Mouse (Mus musculus): ENCODE measurements around the gene Dhx58. TPM values are rescaled to one million over a fixed set of nuclear protein-coding genes. Genes with fewer than 3 reads are reported as not detected.
A peak's percentile ranks its signal among the peaks of the same experiment; 100 is the strongest.

The Dhx58 gene
- polyA plus RNA-seq, 1 experiment from 2014 or later = 2.5 TPM

DNA sequence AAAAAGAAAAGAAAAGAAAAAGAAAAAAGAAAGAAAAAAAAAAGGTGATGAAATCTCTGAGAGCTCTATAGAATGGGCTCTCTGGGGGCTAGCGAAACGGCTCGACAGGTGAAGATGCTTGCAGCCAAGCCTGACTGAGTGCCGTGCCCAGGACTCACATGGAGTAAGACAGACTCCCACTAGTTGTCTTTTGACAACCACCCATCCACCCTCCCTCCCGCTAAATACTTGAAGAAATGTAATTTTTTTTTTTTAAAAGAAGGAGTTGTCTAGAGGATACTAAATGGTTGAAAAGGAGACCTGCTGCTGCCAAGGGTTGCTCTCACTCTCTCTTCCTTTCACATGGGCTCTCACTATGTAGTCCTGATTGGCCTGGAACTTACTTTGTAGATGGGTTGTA, 34.7 kb upstream of the Dhx58 start:
- Histone ChIP-seq H3K4me3 (ENCODE audit: low read length) (peak overlapping the region; percentile 57), H3K36me3 (ENCODE audit: control insufficient read depth, insufficient read depth, low read length) (peaks cover 7% of the 10 kb centered on the region), H3K4me2 (ENCODE audit: low read length) (peak overlapping the region; percentile 68), H3K4me1 (ENCODE audit: control insufficient read depth, insufficient read depth, low read depth, low read length) (peaks cover 18% of the 10 kb centered on the region), H3K27me3 (replicated peaks; ENCODE audit: control insufficient read depth, insufficient read depth, low read length) (no peaks in the 10 kb centered on the region), H3K9ac (ENCODE audit: low read depth, low read length) (peak overlapping the region; percentile 72), H3K27ac (ENCODE audit: low read depth, low read length) (peak overlapping the region; percentile 83), H3K9me3 (ENCODE audit: control insufficient read depth, low read length) (no peaks in the 10 kb centered on the region)
- WGBS = 15% methylated on average over 5 of the region's 5 CpGs
- ATAC-seq = no peak

DNA sequence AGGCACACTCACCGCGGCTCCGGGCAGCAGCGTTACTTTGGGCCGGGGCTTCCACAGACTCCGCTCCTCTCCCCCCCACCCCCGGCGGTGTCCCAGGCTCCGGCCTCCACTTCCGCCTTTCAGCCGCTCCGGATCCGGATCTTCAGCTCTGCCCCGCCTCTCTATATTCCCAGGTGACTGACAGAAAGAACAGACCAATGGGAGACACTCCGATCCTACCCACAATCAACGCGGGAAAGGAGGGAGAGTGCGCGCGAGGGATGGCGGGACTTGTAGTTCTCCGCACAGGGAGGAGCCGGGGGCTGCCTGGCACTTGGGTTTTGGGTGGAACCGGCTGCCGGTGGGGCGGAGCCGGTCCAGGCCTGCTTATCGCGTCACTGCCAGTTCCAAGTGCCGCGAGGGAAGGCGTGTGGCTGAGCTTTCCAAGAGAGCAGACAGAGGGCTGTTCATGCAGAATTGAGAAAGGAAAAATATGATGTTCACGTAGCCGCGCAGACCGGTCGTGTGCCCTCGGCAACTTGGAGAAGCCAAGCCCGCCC, 34.1 kb upstream of the Dhx58 start, which contains the start of gene Rab5c:
Rab5c (minus strand) TSS at position 150 of the 539 bp plus-strand sequence.
- WGBS = under 1% methylated on average over 36 of the region's 39 CpGs

DNA sequence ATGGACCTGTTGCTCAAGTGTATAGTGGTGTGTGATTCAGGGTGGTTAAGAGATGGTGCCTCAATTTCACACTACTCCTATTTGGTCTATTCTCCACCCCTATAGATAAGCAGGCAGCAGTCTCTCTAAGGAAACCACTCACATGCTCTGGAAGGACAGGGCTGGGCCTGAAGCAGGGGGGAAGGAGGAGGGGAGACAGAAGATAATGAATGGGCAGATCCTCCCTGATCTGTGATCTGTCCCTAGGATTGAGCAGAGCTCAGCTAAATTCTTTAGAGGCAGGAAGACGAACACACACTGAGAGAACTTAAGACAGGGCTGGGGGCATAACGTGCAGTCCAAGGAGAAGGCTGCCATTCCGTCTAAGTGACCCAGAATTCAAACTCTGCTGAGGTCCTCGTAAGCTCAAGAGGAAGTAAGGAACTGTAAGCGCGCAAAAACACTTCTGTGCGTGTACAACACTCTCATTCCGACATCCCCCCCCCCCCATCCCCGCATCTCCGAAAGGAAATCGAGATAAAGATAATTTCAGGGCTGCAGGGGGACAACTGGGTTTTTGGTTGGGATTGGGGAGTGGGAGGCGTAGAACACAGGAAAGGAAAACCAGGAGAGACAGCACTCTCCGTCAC, 33.1 kb upstream of the Dhx58 start:
- Histone ChIP-seq H3K27me3 (replicated peaks; ENCODE audit: control insufficient read depth, insufficient read depth, low read length) (no peaks in the 10 kb centered on the region), H3K27ac (ENCODE audit: low read depth, low read length) (peak overlapping the region; percentile 37; the same call in 1 of the 2 replicates), H3K4me3 (ENCODE audit: low read length) (peak overlapping the region; percentile 57), H3K9ac (ENCODE audit: low read depth, low read length) (peak overlapping the region; percentile 80), H3K36me3 (ENCODE audit: control insufficient read depth, insufficient read depth, low read length) (peaks cover 7% of the 10 kb centered on the region), H3K4me1 (ENCODE audit: control insufficient read depth, insufficient read depth, low read depth, low read length) (peaks cover 18% of the 10 kb centered on the region), H3K4me2 (ENCODE audit: low read length) (peak overlapping the region; percentile 91), H3K9me3 (ENCODE audit: control insufficient read depth, low read length) (no peaks in the 10 kb centered on the region)
- 3% methylated on average over 13 of the region's 13 CpGs for WGBS
- no peak for ATAC-seq

More for the DNA sequence above, 34.1 kb upstream of the Dhx58 start, which contains the start of gene Rab5c:
- Histone ChIP-seq H3K4me1 (ENCODE audit: control insufficient read depth, insufficient read depth, low read depth, low read length) (peaks cover 18% of the 10 kb centered on the region), H3K27ac (ENCODE audit: low read depth, low read length) (peak within 1 kb of the TSS; percentile 83), H3K9me3 (ENCODE audit: control insufficient read depth, low read length) (no peaks in the 10 kb centered on the region), H3K9ac (ENCODE audit: low read depth, low read length) (peak within 1 kb of the TSS; percentile 80), H3K4me3 (ENCODE audit: low read length) (peak within 1 kb of the TSS; percentile 57), H3K36me3 (ENCODE audit: control insufficient read depth, insufficient read depth, low read length) (peaks cover 7% of the 10 kb centered on the region), H3K27me3 (replicated peaks; ENCODE audit: control insufficient read depth, insufficient read depth, low read length) (no peaks in the 10 kb centered on the region), H3K4me2 (ENCODE audit: low read length) (peak within 1 kb of the TSS; percentile 91)
- peak; percentile 99 for ATAC-seq

DNA sequence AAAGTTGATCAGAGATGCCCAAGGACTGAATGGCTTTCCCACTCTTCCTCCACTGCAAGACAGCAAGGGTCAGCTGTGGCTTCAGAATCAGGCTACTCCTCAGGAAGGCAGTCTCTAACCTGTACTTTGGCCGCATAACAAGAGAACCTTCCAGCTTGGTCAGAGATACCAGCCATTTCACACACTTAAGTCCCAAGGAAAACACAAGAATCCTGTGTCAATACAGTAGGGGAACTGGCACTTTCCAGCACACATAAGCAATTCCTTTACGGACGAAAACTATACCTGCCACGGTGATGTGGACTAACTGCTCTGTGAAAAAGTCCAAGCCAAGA, 32.6 kb upstream of the Dhx58 start:
- Histone ChIP-seq H3K4me1 (ENCODE audit: control insufficient read depth, insufficient read depth, low read depth, low read length) (peaks cover 18% of the 10 kb centered on the region), H3K9ac (ENCODE audit: low read depth, low read length) (no peak overlapping the region), H3K4me2 (ENCODE audit: low read length) (peak overlapping the region; percentile 91), H3K4me3 (ENCODE audit: low read length) (no peak overlapping the region), H3K27me3 (replicated peaks; ENCODE audit: control insufficient read depth, insufficient read depth, low read length) (no peaks in the 10 kb centered on the region), H3K9me3 (ENCODE audit: control insufficient read depth, low read length) (no peaks in the 10 kb centered on the region), H3K27ac (ENCODE audit: low read depth, low read length) (no peak overlapping the region), H3K36me3 (ENCODE audit: control insufficient read depth, insufficient read depth, low read length) (peaks cover 6% of the 10 kb centered on the region)
- WGBS = 82% methylated on average over 4 of the region's 4 CpGs
- no peak for ATAC-seq

DNA sequence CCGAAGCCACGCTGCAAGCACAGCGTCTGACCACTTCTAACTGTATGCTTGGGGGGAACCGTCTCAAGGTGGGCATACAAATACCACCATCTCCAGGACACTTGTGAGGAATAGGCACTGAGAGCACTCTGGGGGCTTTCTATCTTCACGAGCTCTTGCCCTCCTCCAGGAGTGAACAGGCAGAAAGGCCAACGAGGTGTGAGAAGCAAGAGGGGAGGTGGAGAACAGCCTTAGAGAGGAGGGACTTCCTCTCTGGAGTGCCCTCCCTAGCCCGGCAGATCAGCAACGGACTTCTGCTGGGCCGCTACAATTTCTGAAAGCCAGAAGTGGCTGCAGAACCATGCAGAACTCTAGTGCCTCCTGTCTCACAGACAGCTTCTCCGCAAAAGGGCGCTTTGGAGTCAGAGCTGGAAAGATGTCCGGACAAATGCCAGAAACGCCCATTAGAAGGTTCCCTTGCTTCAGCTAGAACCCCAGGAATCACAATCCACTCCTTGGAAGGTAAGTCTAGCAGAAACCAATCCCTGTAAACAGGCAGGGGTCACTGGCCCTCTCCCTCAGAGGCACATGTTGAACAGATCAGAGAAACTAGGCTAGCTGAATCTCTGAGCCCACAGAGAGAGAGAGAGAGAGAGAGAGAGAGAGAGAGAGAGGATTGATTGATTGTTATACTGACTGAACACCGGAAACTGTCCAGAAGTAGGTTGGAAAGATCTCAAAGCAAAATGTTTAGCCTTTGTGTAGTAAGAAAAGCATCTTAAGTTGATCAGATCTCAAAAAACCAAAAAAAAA, 32.1 kb upstream of the Dhx58 start:
- no peak overlapping the region for H3K4me3 ChIP-seq (ENCODE audit: low read length)
- 84% methylated on average over 14 of the region's 14 CpGs for WGBS

DNA sequence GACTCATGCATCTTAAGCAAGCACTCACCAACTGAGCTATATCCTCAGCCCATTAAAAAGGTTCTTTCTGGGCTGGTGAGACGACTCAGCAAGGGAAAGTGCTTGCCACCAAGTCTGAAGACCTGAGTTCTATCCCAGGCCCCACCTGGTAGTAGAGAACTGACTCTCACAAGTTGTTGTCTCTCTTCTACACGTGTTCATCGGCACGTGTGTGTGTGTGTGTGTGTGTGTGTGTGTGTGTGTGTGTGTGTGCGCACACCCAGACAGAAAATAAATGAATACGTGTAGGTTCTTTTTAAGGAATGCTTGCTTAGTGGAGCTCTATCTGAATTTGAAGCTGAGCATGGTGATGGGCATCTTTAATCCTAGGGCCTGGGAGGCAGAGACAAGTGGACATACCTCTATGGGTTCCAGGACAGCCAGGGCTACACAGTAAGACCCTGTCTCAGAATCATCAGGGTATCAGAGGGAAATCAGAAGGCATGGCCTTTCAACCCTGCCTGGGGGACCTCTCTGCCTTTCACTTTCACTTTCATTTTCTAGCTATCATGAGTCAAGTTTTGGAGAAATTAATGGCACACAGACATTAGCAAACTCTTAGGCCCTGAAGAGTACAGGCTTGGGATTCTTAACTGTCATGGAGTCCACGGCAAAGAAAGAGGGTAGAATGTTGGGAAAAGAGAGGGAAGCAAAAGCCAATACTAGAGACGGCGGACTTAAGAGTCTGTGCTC, 31.2 kb upstream of the Dhx58 start:
- ATAC-seq = no peak
- Histone ChIP-seq H3K27me3 (replicated peaks; ENCODE audit: control insufficient read depth, insufficient read depth, low read length) (no peaks in the 10 kb centered on the region), H3K9me3 (ENCODE audit: control insufficient read depth, low read length) (no peaks in the 10 kb centered on the region), H3K4me3 (ENCODE audit: low read length) (no peak overlapping the region), H3K36me3 (ENCODE audit: control insufficient read depth, insufficient read depth, low read length) (no peaks in the 10 kb centered on the region), H3K27ac (ENCODE audit: low read depth, low read length) (no peak overlapping the region), H3K4me1 (ENCODE audit: control insufficient read depth, insufficient read depth, low read depth, low read length) (peaks cover 18% of the 10 kb centered on the region), H3K4me2 (ENCODE audit: low read length) (no peak overlapping the region), H3K9ac (ENCODE audit: low read depth, low read length) (no peak overlapping the region)
- WGBS = 95% methylated on average over 9 of the region's 9 CpGs

More for the DNA sequence above, 32.1 kb upstream of the Dhx58 start:
- peaks cover 18% of the 10 kb centered on the region for H3K4me1 ChIP-seq (ENCODE audit: control insufficient read depth, insufficient read depth, low read depth, low read length)
- H3K27ac ChIP-seq (ENCODE audit: low read depth, low read length) = no peak overlapping the region
- no peaks in the 10 kb centered on the region for H3K9me3 ChIP-seq (ENCODE audit: control insufficient read depth, low read length)
- no peak overlapping the region for H3K9ac ChIP-seq (ENCODE audit: low read depth, low read length)
- 0 out of 2 replicates have a peak overlapping the region, but pooled peaks have one; percentile 7 for H3K4me2 ChIP-seq (ENCODE audit: low read length)
- no peaks in the 10 kb centered on the region for H3K27me3 ChIP-seq (replicated peaks; ENCODE audit: control insufficient read depth, insufficient read depth, low read length)
- ATAC-seq = no peak
- peaks cover under 1% of the 10 kb centered on the region for H3K36me3 ChIP-seq (ENCODE audit: control insufficient read depth, insufficient read depth, low read length)

DNA sequence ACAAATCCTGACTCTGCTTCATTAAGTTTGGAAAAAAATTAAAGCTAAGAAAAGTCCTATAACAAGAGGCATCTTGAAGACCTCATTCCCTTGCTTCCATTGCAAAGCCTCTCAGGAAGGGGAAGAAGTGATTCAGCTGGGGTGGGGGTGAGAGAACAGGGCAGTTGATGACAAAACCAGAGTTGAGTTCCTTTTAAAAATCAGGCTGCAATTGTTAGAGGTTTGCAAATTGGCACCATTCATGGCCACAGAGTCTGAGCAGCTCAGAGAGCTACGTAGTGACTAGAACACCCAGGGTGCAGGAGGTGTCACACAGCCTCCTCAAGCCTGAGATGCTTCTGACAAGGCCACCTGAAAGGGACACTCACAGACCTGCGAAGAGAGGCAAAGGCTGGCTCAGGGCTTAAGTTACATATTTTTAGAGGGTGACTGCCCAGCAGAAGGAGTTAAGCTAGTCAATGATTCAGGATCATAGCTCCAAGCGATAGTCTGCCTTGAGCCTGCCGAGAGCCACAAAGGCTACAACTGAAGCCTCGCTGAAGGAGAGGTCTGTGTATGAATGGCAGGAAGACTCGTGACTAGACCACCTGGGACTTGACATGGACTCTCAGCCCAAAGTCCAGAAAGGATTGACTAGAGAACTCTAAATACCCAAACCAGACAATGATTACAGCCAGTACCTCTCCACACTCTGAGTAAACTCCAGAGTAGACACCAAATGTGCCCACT, 26.6 kb upstream of the Dhx58 start:
- H3K27me3 ChIP-seq (replicated peaks; ENCODE audit: control insufficient read depth, insufficient read depth, low read length) = no peaks in the 10 kb centered on the region
- no peak for ATAC-seq
- no peak overlapping the region for H3K9ac ChIP-seq (ENCODE audit: low read depth, low read length)
- WGBS = 85% methylated on average over 6 of the region's 6 CpGs
- H3K4me2 ChIP-seq (ENCODE audit: low read length) = no peak overlapping the region
- no peaks in the 10 kb centered on the region for H3K4me1 ChIP-seq (ENCODE audit: control insufficient read depth, insufficient read depth, low read depth, low read length)
- H3K9me3 ChIP-seq (ENCODE audit: control insufficient read depth, low read length) = no peaks in the 10 kb centered on the region
- no peak overlapping the region for H3K4me3 ChIP-seq (ENCODE audit: low read length)
- no peaks in the 10 kb centered on the region for H3K36me3 ChIP-seq (ENCODE audit: control insufficient read depth, insufficient read depth, low read length)
- no peak overlapping the region for H3K27ac ChIP-seq (ENCODE audit: low read depth, low read length)

DNA sequence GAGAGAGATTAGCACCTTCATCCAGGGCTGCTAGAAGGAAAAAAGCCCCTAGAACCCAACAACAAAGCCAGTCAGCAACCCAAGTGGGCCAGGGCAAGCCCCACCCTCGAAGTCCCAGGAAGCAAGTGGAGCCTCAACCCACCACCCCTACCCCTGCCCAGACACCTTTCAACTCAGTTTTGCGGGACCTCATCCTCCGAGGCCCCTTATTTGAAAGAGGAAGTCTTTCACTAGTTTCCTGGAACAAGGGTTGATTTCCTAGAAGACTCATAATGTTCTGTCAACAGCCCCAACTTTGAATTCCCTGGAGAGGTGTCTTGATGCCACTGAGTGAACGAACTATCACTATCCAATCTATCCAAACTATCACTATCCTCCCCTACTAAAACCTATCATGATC, 25.9 kb upstream of the Dhx58 start:
- no peaks in the 10 kb centered on the region for H3K36me3 ChIP-seq (ENCODE audit: control insufficient read depth, insufficient read depth, low read length)
- H3K4me1 ChIP-seq (ENCODE audit: control insufficient read depth, insufficient read depth, low read depth, low read length) = no peaks in the 10 kb centered on the region; the same call in 1 of the 2 replicates
- WGBS = 94% methylated on average over 4 of the region's 4 CpGs
- no peak overlapping the region for H3K4me2 ChIP-seq (ENCODE audit: low read length)
- H3K27me3 ChIP-seq (replicated peaks; ENCODE audit: control insufficient read depth, insufficient read depth, low read length) = no peaks in the 10 kb centered on the region
- no peak for ATAC-seq
- H3K4me3 ChIP-seq (ENCODE audit: low read length) = no peak overlapping the region
- no peaks in the 10 kb centered on the region for H3K9me3 ChIP-seq (ENCODE audit: control insufficient read depth, low read length)
- no peak overlapping the region for H3K27ac ChIP-seq (ENCODE audit: low read depth, low read length)
- no peak overlapping the region for H3K9ac ChIP-seq (ENCODE audit: low read depth, low read length)

All from hindbrain, embryonic 16.5 days (tissue).